Mouse (Mus musculus): ENCODE data around the gene Sva. TPM values are rescaled to one million over a fixed set of nuclear protein-coding genes. Genes with fewer than 3 reads are reported as not detected.

The Sva gene
- not detected in 2 replicates for polyA plus RNA-seq (2015; fragmentation: Nextera tagmentation; extraction: Ambion mirVana)

DNA sequence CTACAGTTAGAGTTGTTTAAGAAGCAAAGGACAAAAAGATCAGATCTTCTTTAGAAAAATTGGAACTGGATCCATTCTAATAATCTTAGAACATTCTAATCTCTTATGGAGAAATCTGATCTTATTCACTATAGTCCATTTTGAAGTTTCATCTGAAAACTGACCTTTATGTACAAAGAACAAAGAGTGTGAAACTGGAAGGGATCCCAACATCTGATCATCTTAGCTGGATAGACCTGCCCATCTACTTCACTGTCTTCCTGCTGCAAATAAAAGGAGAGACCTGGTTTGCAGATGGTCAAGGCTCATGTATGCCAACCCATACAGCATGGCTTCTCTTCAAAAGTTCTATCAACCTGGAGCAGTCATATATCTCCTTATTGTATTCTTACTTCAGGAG, at the start of gene Sva:
Sva (plus strand) TSS at position 301 of the 400 bp plus-strand sequence.
- ATAC-seq (ENCODE audit: low FRiP score, low read depth), result no peak
- Histone ChIP-seq H3K27ac (no peak within 1 kb of the TSS), H3K4me2 (replicated peaks) (no peak within 1 kb of the TSS), H3K4me1 (no peaks in the 10 kb centered on the region), H3K9ac (no peak within 1 kb of the TSS), H3K4me3 (no peak within 1 kb of the TSS), H3K27me3 (no peaks in the 10 kb centered on the region), H3K9me3 (no peaks in the 10 kb centered on the region), H3K36me3 (no peaks in the 10 kb centered on the region)

Other genes starting within 250 kb of the Sva start
- gene Pip, start 190.9 kb upstream of the Sva start, polyA plus RNA-seq (2015; fragmentation: Nextera tagmentation; extraction: Ambion mirVana), result not detected in 2 replicates
- not detected in 2 replicates for gene Sval2, start 185.4 kb upstream of the Sva start, polyA plus RNA-seq (2015; fragmentation: Nextera tagmentation; extraction: Ambion mirVana)
- not detected in 2 replicates for gene Sval1, start 86.8 kb upstream of the Sva start, polyA plus RNA-seq (2015; fragmentation: Nextera tagmentation; extraction: Ambion mirVana)
- not detected in 2 replicates for gene Sval3, start 70.3 kb upstream of the Sva start, polyA plus RNA-seq (2015; fragmentation: Nextera tagmentation; extraction: Ambion mirVana)
- gene Tas2r139, start 102.5 kb downstream of the Sva start, polyA plus RNA-seq (2015; fragmentation: Nextera tagmentation; extraction: Ambion mirVana), result not detected in 2 replicates
- not detected in 2 replicates for gene Tas2r144, start 176.9 kb downstream of the Sva start, polyA plus RNA-seq (2015; fragmentation: Nextera tagmentation; extraction: Ambion mirVana)
- gene Gstk1, start 207.5 kb downstream of the Sva start, polyA plus RNA-seq (2015; fragmentation: Nextera tagmentation; extraction: Ambion mirVana), result 22.6 and 25.6 TPM in 2 replicates
- 0.93 and 0.99 TPM in 2 replicates for gene Tmem139, start 223.6 kb downstream of the Sva start, polyA plus RNA-seq (2015; fragmentation: Nextera tagmentation; extraction: Ambion mirVana)
- gene Casp2, start 226.6 kb downstream of the Sva start, polyA plus RNA-seq (2015; fragmentation: Nextera tagmentation; extraction: Ambion mirVana), result 63.0 and 64.7 TPM in 2 replicates
- gene Clcn1, start 248.3 kb downstream of the Sva start, polyA plus RNA-seq (2015; fragmentation: Nextera tagmentation; extraction: Ambion mirVana), result 0.32 and 0.46 TPM in 2 replicates

Data from limb, embryonic 13.5 days (tissue).